ENCODE assay signal across 9 mouse cellular contexts in genomic region chr10:95087864-95088570, GRCm38 (mm10).
A peak's percentile ranks its signal among the peaks of the same experiment; 100 is the strongest.
DNase-seq lines count a peak whose midpoint lies in the region; ATAC-seq lines count a peak whose summit lies in the region.
"Had no signal": no experiment of that assay in that cellular context is flagged by ENCODE, and none has a peak within 500 bp of the region (broad histone marks: within the 10 kb centered on the region; RNA-seq: fewer than 3 reads in every experiment).

No protein-coding gene starts in this region.

- WGBS in hindbrain, embryonic 15.5 days = 34% methylated on average over 13 of the region's 13 CpGs
- WGBS in midbrain, embryonic 10.5 days = 47% methylated on average over 13 of the region's 13 CpGs

- no peak overlapping the region for H3K9ac ChIP-seq in hindbrain, embryonic 15.5 days

- H3K9me3 ChIP-seq in hindbrain, embryonic 15.5 days = no peaks in the 10 kb centered on the region
- no peaks in the 10 kb centered on the region for H3K9me3 ChIP-seq in midbrain, embryonic 10.5 days (replicated peaks)

- no peak overlapping the region for H3K4me3 ChIP-seq in hindbrain, embryonic 15.5 days
- H3K4me3 ChIP-seq in midbrain, embryonic 10.5 days = no peak overlapping the region

- H3K4me1 ChIP-seq in hindbrain, embryonic 15.5 days (replicated peaks) = peaks cover 16% of the 10 kb centered on the region
- peaks cover 10% of the 10 kb centered on the region for H3K4me1 ChIP-seq in midbrain, embryonic 10.5 days

- peak; percentile 94 for ATAC-seq in hindbrain, embryonic 15.5 days (ENCODE audit: low FRiP score, low read depth)

- H3K27me3 ChIP-seq in hindbrain, embryonic 15.5 days = no peaks in the 10 kb centered on the region
- H3K27me3 ChIP-seq in midbrain, embryonic 10.5 days (ENCODE audit: low read depth, poor library complexity, severe bottlenecking) = peaks cover 21% of the 10 kb centered on the region

- peak; percentile 50 to 79 for DNase-seq in adrenal gland, adult (ENCODE audit: inconsistent age in 2 of 2, low spot score in 1 of 2)
- no peak for DNase-seq in adrenal gland, postnatal 4 days (ENCODE audit: low spot score in 2 of 2)
- DNase-seq in cerebellum, postnatal 14 days = peak; percentile 81 to 84
- peak; percentile 76 for DNase-seq in gastrocnemius, adult 18-20 months (ENCODE audit: low spot score)
- peak; percentile 48 to 66 for DNase-seq in layer of hippocampus, postnatal 36 days
- peak; percentile 56 for DNase-seq in midbrain, embryonic 10.5 days (ENCODE audit: low spot score)
- DNase-seq in right cerebral cortex, postnatal 4 days = peak; percentile 51

- H3K36me3 ChIP-seq in hindbrain, embryonic 15.5 days = no peaks in the 10 kb centered on the region
- H3K36me3 ChIP-seq in midbrain, embryonic 10.5 days = no peaks in the 10 kb centered on the region

- H3K27ac ChIP-seq in hindbrain, embryonic 15.5 days (replicated peaks) = no peak overlapping the region
- no peak overlapping the region for H3K27ac ChIP-seq in midbrain, embryonic 10.5 days (replicated peaks)
- H3K27ac ChIP-seq: macrophage had no signal

- no peak overlapping the region for H3K4me2 ChIP-seq in hindbrain, embryonic 15.5 days

Comparison
In these comparisons a context has a peak if more than half of its experiments do, and no peak if none do; other contexts are left out.
1. DNase-seq: peak in adrenal gland, adult (2 of 2), cerebellum, postnatal 14 days (2 of 2), gastrocnemius, adult 18-20 months (single experiment), layer of hippocampus, postnatal 36 days (2 of 2), midbrain, embryonic 10.5 days (single experiment) and right cerebral cortex, postnatal 4 days (single experiment); none in adrenal gland, postnatal 4 days (0 of 2).